Comparison of ENCODE assay signal across 15 mouse cellular contexts in genomic region chr14:60368769-60369666, GRCm38 (mm10). TPM values are rescaled to one million over a fixed set of nuclear protein-coding genes. Genes with fewer than 3 reads are reported as not detected.
DNase-seq lines count a peak whose midpoint lies in the region; ATAC-seq and TF ChIP-seq lines count a peak whose summit lies in the region.
"Had no signal": no experiment of that assay in that cellular context is flagged by ENCODE, and none has a peak within 500 bp of the region (broad histone marks: within the 10 kb centered on the region; RNA-seq: fewer than 3 reads in every experiment).

No protein-coding gene starts in this region.

- H3K36me3 ChIP-seq in hindbrain, embryonic 16.5 days (ENCODE audit: control insufficient read depth, insufficient read depth, low read length): no peaks in the 10 kb centered on the region
- no peaks in the 10 kb centered on the region for H3K36me3 ChIP-seq in hindbrain, embryonic 12.5 days
- no peaks in the 10 kb centered on the region for H3K36me3 ChIP-seq in forebrain, embryonic 13.5 days (ENCODE audit: poor library complexity, severe bottlenecking)
- no peaks in the 10 kb centered on the region for H3K36me3 ChIP-seq in midbrain, embryonic 16.5 days (ENCODE audit: control insufficient read depth, insufficient read depth, low read length)
- no peaks in the 10 kb centered on the region for H3K36me3 ChIP-seq in kidney, adult 2 months (ENCODE audit: control insufficient read depth, insufficient read depth, low read length)
- no peaks in the 10 kb centered on the region for H3K36me3 ChIP-seq in lung, postnatal 0 days (ENCODE audit: insufficient read depth, low read length)
- H3K36me3 ChIP-seq: heart, embryonic 13.5 days had no signal

- H3K9me3 ChIP-seq in hindbrain, embryonic 16.5 days (ENCODE audit: control insufficient read depth, low read length): no peaks in the 10 kb centered on the region
- no peaks in the 10 kb centered on the region for H3K9me3 ChIP-seq in hindbrain, embryonic 12.5 days (replicated peaks)
- H3K9me3 ChIP-seq in forebrain, embryonic 13.5 days (replicated peaks): no peaks in the 10 kb centered on the region
- no peaks in the 10 kb centered on the region for H3K9me3 ChIP-seq in midbrain, embryonic 16.5 days (replicated peaks; ENCODE audit: control insufficient read depth, low read length, poor library complexity, severe bottlenecking)
- no peaks in the 10 kb centered on the region for H3K9me3 ChIP-seq in lung, postnatal 0 days (ENCODE audit: low read length)
- H3K9me3 ChIP-seq: heart, embryonic 13.5 days had no signal

- 56% methylated on average over 9 of the region's 9 CpGs for WGBS in hindbrain, embryonic 16.5 days
- WGBS in hindbrain, embryonic 12.5 days: 59% methylated on average over 9 of the region's 9 CpGs
- 24% methylated on average over 9 of the region's 9 CpGs for WGBS in forebrain, embryonic 13.5 days
- WGBS in midbrain, embryonic 16.5 days: 35% methylated on average over 9 of the region's 9 CpGs
- 84% methylated on average over 9 of the region's 9 CpGs for WGBS in kidney, adult 2 months
- 72% methylated on average over 9 of the region's 9 CpGs for WGBS in lung, postnatal 0 days

- TF ChIP-seq EP300 in lung, postnatal 0 days (IDR thresholded peaks at IDR 0.05): no peak

- ATAC-seq in hindbrain, embryonic 16.5 days: peak; percentile 67; the same call in 1 of the 2 replicates
- ATAC-seq in hindbrain, embryonic 12.5 days (ENCODE audit: low FRiP score): no peak
- peak; percentile 52; the same call in 1 of the 2 replicates for ATAC-seq in forebrain, embryonic 13.5 days
- peak; percentile 18; the same call in 1 of the 2 replicates for ATAC-seq in midbrain, embryonic 16.5 days
- ATAC-seq in lung, postnatal 0 days: no peak
- ATAC-seq: CD4-positive, CD25-positive, alpha-beta regulatory T cell, adult 4 months had no signal

- H3K4me3 ChIP-seq in hindbrain, embryonic 16.5 days (ENCODE audit: low read length): no peak overlapping the region
- H3K4me3 ChIP-seq in hindbrain, embryonic 12.5 days: no peak overlapping the region
- no peak overlapping the region for H3K4me3 ChIP-seq in forebrain, embryonic 13.5 days
- no peak overlapping the region for H3K4me3 ChIP-seq in midbrain, embryonic 16.5 days (ENCODE audit: low read depth, low read length)
- H3K4me3 ChIP-seq in kidney, adult 2 months (ENCODE audit: insufficient read depth, low read depth, low read length): no peak overlapping the region
- no peak overlapping the region for H3K4me3 ChIP-seq in lung, postnatal 0 days (ENCODE audit: low read depth, low read length)
- H3K4me3 ChIP-seq: heart, embryonic 13.5 days; megakaryocyte, embryonic 14.5 days had no signal

- no peak for TF ChIP-seq POLR2A in kidney, adult 2 months (IDR thresholded peaks at IDR 0.05; ENCODE audit: low read depth, low read length)

- H3K4me2 ChIP-seq in hindbrain, embryonic 16.5 days (ENCODE audit: low read length): no peak overlapping the region
- H3K4me2 ChIP-seq in hindbrain, embryonic 12.5 days (replicated peaks): no peak overlapping the region
- H3K4me2 ChIP-seq in forebrain, embryonic 13.5 days: no peak overlapping the region
- H3K4me2 ChIP-seq in midbrain, embryonic 16.5 days (ENCODE audit: low read length): no peak overlapping the region
- H3K4me2 ChIP-seq in lung, postnatal 0 days (replicated peaks; ENCODE audit: low read depth, low read length): no peak overlapping the region
- H3K4me2 ChIP-seq: heart, embryonic 13.5 days; liver, embryonic 11.5 days had no signal

- no peak overlapping the region for H3K9ac ChIP-seq in hindbrain, embryonic 16.5 days (ENCODE audit: low read depth, low read length)
- no peak overlapping the region for H3K9ac ChIP-seq in hindbrain, embryonic 12.5 days
- H3K9ac ChIP-seq in forebrain, embryonic 13.5 days: no peak overlapping the region
- H3K9ac ChIP-seq in midbrain, embryonic 16.5 days (ENCODE audit: low read depth, low read length): no peak overlapping the region
- no peak overlapping the region for H3K9ac ChIP-seq in lung, postnatal 0 days (replicated peaks; ENCODE audit: low read depth)
- H3K9ac ChIP-seq: heart, embryonic 13.5 days had no signal

- no peaks in the 10 kb centered on the region for H3K27me3 ChIP-seq in hindbrain, embryonic 16.5 days (replicated peaks; ENCODE audit: control insufficient read depth, insufficient read depth, low read length)
- H3K27me3 ChIP-seq in hindbrain, embryonic 12.5 days: no peaks in the 10 kb centered on the region
- H3K27me3 ChIP-seq in forebrain, embryonic 13.5 days: no peaks in the 10 kb centered on the region
- no peaks in the 10 kb centered on the region for H3K27me3 ChIP-seq in midbrain, embryonic 16.5 days (ENCODE audit: control insufficient read depth, insufficient read depth, low read depth, low read length)
- no peaks in the 10 kb centered on the region for H3K27me3 ChIP-seq in kidney, adult 2 months (replicated peaks; ENCODE audit: control insufficient read depth, insufficient read depth, low read length)
- no peaks in the 10 kb centered on the region for H3K27me3 ChIP-seq in lung, postnatal 0 days (replicated peaks; ENCODE audit: insufficient read depth, low read length)

- peaks cover 3% of the 10 kb centered on the region; the same call in 1 of the 2 replicates for H3K4me1 ChIP-seq in hindbrain, embryonic 16.5 days (ENCODE audit: control insufficient read depth, insufficient read depth, low read depth, low read length)
- peaks cover 9% of the 10 kb centered on the region for H3K4me1 ChIP-seq in hindbrain, embryonic 12.5 days
- H3K4me1 ChIP-seq in forebrain, embryonic 13.5 days: peaks cover 17% of the 10 kb centered on the region
- peaks cover 10% of the 10 kb centered on the region for H3K4me1 ChIP-seq in midbrain, embryonic 16.5 days (ENCODE audit: control insufficient read depth, insufficient read depth, low read length)
- no peaks in the 10 kb centered on the region for H3K4me1 ChIP-seq in kidney, adult 2 months (ENCODE audit: control insufficient read depth, insufficient read depth, low read length)
- no peaks in the 10 kb centered on the region for H3K4me1 ChIP-seq in lung, postnatal 0 days (ENCODE audit: insufficient read depth, low read depth, low read length)
- H3K4me1 ChIP-seq: megakaryocyte, embryonic 14.5 days had no signal

- DNase-seq in cerebellum, postnatal 25 days: peak; percentile 42 to 48
- no peak for DNase-seq in kidney, adult 2 months
- DNase-seq in lung, postnatal 0 days (ENCODE audit: low spot score): no peak
- no peak for DNase-seq in gastrocnemius, adult 18-20 months (ENCODE audit: low spot score)
- DNase-seq: gastrocnemius, postnatal 36 days; thymus, postnatal 25 days had no signal

- no peak for TF ChIP-seq CTCF in kidney, adult 2 months (conservative IDR thresholded peaks at IDR 0.05; ENCODE audit: insufficient read depth, insufficient read length, low read depth, low read length)
- TF ChIP-seq CTCF in lung, postnatal 0 days (IDR thresholded peaks at IDR 0.05): no peak

- no peak overlapping the region for H3K27ac ChIP-seq in hindbrain, embryonic 16.5 days (ENCODE audit: low read depth, low read length)
- H3K27ac ChIP-seq in hindbrain, embryonic 12.5 days: no peak overlapping the region
- H3K27ac ChIP-seq in forebrain, embryonic 13.5 days: peak overlapping the region; percentile 57; the same call in 1 of the 2 replicates
- H3K27ac ChIP-seq in midbrain, embryonic 16.5 days (ENCODE audit: low read length): no peak overlapping the region
- H3K27ac ChIP-seq in kidney, adult 2 months (ENCODE audit: insufficient read depth, low read depth, low read length): no peak overlapping the region
- no peak overlapping the region for H3K27ac ChIP-seq in lung, postnatal 0 days (ENCODE audit: low read length)
- H3K27ac ChIP-seq: heart, embryonic 13.5 days; stomach, postnatal 0 days had no signal

RNA-seq across cellular contexts. Expression of gene Amer2, which starts 4.0 kb away (rescaled TPM):
- polyA plus RNA-seq in hindbrain, embryonic 16.5 days (2015; fragmentation: Nextera tagmentation; extraction: Ambion mirVana): 19.3 and 21.2 TPM in 2 replicates
- polyA plus RNA-seq in hindbrain, embryonic 12.5 days (2016; fragmentation: Nextera tagmentation; extraction: Ambion mirVana): 28.2 and 30.4 TPM in 2 replicates
- polyA plus RNA-seq in forebrain, embryonic 13.5 days (2015; fragmentation: Nextera tagmentation; extraction: Ambion mirVana): 24.4 and 31.0 TPM in 2 replicates
- 20.8 and 24.1 TPM in 2 replicates for polyA plus RNA-seq in midbrain, embryonic 16.5 days (2015; fragmentation: Nextera tagmentation; extraction: Ambion mirVana)
- 0.08 and 0.11 TPM in 2 replicates for polyA plus RNA-seq in kidney, adult 2 months (2012; rRNA removed)
- 0.17 and 0.26 TPM in 2 replicates for polyA plus RNA-seq in lung, postnatal 0 days (2015; fragmentation: Nextera tagmentation; extraction: Ambion mirVana)
- total RNA-seq in gastrocnemius, adult 18-20 months (2021): under 1 TPM; 0.02 TPM
- total RNA-seq: gastrocnemius, postnatal 36 days had no signal
- polyA plus RNA-seq: CD4-positive, CD25-positive, alpha-beta regulatory T cell, adult 4 months had no signal

Comparison
In these comparisons a context has a peak if more than half of its experiments do, and no peak if none do; other contexts are left out.
1. ATAC-seq: peak in hindbrain, embryonic 16.5 days (single experiment), forebrain, embryonic 13.5 days (single experiment) and midbrain, embryonic 16.5 days (single experiment); none in hindbrain, embryonic 12.5 days (single experiment) and lung, postnatal 0 days (single experiment).
2. DNase-seq: peak in cerebellum, postnatal 25 days (2 of 2); none in kidney, adult 2 months (single experiment), lung, postnatal 0 days (single experiment) and gastrocnemius, adult 18-20 months (single experiment).
3. RNA of gene Amer2, which starts 4.0 kb away (polyA plus RNA-seq): 24.4 to 31.0 TPM in forebrain, embryonic 13.5 days, 28.2 to 30.4 TPM in hindbrain, embryonic 12.5 days, 20.8 to 24.1 TPM in midbrain, embryonic 16.5 days and 19.3 to 21.2 TPM in hindbrain, embryonic 16.5 days; 0.17 to 0.26 TPM in lung, postnatal 0 days and 0.08 to 0.11 TPM in kidney, adult 2 months; every median in the first group is over 10 times any median in the second.